Mouse (Mus musculus) natural killer cell, adult 2 months (primary cell): ENCODE data around the gene Timp3.

Experiments used
- DNase-seq, 2 experiments: peaks; one replicate each; pipeline ENCODE4 v3.0.0; 2022; ENCODE audit warnings: low spot score in 2 of 2

Timp3 gene

DNA sequence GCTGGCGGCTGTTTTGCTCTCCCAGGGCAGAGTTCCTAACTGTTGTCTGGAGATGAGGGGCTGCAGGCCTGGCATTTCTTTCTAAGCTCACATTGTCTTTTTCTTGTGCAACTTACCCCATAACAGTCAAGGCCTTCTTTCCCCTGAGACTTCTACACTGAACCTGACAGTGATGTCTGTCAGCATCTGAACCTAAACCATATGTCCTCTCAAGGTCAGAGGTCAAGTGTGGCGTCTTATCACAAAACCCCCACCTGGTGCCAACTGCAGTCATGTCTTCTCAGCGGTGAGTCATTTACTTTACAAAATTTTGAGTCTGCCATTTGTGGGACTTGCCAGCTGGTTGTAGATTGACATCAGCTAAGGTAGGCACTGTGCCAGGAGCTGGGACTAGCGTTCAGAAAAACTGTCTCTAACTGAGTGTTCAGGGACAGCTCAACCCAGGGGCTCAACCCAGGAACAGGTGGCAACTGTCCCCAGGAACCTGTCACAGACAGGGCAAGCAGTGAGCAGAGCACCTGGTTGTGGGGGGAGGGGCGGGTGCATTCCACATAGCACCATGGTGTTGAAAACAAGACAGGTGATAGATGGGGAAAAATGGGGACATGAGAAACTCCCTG is 87.8 kb downstream of the Timp3 start:
- no peak for DNase-seq

DNA sequence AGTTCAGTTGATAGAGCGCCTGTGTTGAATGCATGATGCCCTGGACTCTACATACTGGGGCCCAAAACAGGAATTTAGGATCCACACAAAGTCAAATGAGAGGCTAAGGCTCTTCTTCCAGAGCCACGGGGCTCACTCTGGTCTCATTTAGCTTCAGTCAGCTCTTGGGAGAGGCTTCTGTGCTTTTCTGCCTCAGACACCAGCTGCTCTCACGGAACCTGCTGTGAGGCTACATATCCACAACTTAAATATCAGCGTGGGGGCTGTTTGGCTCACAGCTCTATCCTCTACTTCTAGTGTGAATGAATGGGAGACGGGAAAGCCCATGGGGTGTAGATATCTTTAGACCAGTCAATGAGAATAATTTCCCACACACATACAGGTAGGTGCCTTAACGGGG is 88.6 kb downstream of the Timp3 start:
- DNase-seq = no peak

DNA sequence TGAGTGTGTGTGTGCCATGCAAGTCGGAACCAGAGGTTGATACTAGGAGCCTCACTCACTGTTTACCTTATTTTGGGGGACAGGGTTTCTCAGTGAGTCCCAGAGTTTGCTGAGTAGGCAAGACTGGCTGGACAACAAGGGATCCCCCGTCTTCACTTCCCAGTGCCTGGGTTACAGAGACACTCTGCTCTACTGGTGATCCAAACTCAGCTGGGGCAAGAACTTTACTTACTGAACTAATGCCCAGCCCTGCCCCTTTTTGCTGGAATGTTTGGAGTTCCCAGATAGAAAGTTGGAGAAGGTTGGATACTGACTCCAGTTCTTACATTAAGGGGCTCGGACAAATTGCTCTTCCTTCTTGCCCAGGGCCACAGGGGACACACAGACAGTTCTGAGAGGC is 89.2 kb downstream of the Timp3 start:
- no peak for DNase-seq

DNA sequence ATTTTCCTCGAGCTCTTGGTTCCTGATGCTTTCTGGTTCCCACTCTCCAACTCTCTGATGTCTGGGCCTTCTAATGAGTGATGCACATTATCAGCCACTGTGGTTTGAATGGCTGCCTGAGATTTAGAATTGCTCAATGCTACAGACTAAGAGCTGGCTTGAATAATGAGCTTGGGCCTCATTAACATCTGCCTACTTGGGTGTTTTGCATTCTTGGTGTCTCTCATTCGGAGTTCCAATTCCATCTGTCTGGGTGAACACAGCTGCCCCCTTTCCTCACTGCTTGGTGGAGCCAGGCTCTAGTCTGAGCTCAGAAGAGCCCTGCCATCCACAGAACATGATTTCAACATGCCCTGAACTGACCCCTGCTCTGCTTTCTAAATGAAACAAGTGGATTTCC is 89.7 kb downstream of the Timp3 start:
- DNase-seq = no peak

DNA sequence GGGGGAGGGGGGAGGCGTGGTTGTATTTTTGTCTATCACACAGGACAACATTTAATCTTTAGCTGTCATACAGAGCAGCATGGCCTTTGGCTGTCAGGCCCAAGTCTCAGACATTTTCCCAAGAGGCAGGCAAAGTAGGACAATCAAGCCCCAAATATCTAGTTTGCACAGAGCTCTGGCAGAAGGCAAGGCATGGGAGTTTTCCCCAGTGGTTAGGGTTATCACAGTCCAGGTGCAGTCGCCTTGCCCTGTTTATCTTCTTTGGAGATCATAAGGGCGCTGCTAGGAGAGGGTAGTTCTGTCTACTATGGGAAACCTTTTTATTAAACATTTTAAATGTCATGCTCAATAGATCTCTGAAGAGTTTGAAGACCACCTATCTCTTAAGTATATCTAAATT is 92.2 kb downstream of the Timp3 start:
- no peak for DNase-seq

DNA sequence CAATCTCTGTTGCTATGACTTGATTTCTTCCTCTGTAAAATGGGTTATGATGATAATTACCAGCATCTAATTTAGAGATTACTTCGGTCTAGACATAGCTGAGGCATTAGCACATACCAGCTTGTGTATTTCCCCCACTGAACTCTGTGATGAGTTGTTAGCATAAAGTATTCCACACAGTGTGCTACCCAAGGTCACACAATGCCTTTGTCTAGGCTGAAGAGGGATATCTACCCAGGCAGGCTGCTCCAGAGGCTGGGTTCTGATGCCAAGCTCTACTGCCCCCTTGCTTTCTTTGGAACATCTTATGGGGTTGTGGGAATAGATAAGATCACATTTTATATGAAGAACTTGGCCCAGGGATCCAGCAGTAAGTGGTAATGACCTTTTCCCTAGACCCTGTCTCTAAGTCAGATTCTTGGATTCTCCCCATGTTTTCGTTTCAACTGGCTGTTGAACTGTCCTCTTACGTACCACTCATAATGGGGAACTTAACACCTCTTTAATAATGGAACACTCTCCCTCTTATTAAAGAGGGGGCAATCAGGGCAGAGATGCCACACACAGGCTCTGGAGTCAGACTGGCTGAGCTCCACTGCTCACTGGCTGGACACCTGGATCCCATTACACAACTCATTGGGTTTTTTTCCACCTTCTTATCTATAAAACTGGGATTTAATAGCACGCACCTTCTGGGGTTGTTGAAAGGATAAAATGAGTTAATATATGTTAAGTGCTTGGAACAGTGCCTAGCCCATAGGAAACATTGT is 97.6 kb downstream of the Timp3 start:
- DNase-seq = no peak

DNA sequence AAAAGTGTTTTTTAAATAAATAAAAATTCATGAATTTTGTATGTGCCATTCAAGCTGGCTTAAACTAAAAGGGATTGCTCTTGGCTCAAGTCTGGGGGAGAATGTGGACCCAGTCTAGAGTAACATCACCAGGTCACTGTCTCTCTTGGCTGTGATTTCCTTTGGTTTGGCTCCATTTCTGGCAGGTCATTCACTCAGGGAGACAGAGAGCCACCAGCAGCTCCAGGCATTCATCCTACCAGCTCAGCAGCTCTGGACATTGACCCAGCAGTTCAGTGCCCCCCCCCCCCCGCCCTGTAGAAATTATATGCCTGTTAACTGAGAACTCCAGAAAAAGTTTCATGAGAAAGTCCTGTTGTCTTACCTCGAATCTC is 98.2 kb downstream of the Timp3 start:
- DNase-seq = no peak
